In genomic region chrX:135483183-135483582, GRCm38 (mm10) we compare ENCODE assay signal across 1 mouse cellular context. TPM values are rescaled to one million over a fixed set of nuclear protein-coding genes. Genes with fewer than 3 reads are reported as not detected.
"Had no signal": no experiment of that assay in that cellular context is flagged by ENCODE, and none has a peak within 500 bp of the region (broad histone marks: within the 10 kb centered on the region; RNA-seq: fewer than 3 reads in every experiment).

No protein-coding gene starts in this region.

RNA-seq across cellular contexts. Expression of gene AV320801, which starts 11.2 kb away (rescaled TPM):
- total RNA-seq: neutrophil, adult 5-6 weeks had no signal

RNA-seq across cellular contexts. Expression of gene Gm7903, which starts 49.5 kb away (rescaled TPM):
- total RNA-seq: neutrophil, adult 5-6 weeks had no signal
